Mouse (Mus musculus): ENCODE measurements at regions not wholly inside any gene's neighbourhood (a gene's known extent, or its start where the extent isn't known, plus 50 kb on each side); places are given as distances from the start of the nearest gene placed in this dataset.

DNA sequence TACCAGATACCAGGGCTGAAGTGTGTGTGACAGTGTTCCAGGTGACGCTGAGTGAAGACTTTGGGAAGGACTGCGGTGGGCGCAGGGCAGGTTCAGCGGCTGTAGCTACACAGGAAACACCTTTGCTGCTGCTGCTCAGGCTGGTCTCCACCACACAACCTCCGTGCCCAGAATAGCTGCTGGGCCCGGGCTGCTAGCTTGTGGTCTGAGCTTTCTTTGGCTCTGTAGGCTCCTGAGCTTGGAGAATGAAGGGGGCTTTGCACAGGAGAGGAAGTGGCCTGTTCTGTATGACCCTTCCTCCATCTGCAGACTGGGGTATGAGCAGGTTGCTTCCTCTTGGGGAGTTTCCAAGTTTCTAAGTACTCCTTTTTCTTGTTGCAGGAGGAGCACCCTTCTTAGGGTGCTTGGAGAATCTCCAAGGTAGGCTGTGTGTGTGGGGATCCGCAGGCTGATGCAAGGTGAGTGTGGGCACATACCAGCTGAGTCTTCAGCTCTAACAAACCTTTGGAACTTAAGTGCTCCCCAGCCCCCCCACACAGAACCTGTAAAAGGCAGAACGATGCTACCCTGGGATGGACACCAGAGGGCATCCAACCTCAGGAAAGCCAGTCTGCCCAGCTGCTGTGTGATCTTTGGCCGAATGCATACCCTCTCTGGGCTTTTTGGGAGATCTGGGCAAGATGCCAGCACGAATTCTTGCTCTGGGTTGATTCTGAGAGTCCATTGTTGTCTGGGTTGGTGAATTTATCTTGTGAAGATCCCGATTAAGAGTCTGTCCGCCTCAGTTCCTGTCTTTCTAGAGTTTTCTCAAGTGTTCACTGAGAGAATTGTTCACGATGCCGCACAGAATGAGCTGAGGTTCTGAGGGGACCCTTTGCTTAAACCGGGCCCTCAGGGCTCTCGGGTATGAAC lies 136.6 kb downstream of the Mn1 start:
- DNase-seq (ENCODE audit: low spot score) = no peak

DNA sequence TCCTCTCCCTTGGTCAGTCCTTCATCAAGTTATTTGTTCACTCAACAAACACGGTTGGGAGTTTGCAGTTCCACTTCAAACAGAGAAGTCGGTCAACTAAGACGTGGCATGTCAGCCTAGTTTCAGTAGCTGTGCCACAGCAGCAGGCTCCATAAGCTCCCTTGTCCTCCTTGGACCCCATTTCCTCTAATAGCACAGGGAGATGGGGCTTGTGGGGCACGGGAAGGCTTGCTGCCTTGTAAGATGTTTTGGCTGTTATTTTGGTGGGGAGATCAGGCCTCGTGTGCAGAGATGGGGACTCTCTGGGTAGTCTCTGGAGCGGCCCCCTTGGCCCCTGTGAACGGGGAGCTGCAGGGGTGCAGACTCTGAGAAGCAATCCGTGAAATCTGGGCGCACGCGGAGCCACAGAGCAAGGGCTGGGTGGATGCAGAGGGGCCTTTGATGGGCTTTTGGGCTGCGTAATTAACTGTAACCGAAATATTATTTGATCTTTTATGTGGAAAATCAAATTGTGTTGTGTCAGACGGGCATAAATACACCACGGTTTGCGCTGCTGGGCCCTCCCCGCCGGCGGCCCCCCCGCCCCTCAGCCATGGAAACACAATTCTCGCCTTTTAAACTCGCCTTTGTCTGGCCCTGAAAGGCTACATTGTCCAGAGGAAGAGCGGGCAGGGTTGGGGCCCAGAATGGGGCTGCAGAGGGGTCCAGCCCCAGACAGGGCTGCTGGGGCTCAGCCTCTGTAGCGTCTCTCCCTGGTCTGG lies 137.6 kb downstream of the Mn1 start:
- peak; percentile 81 for DNase-seq (ENCODE audit: low spot score)

DNA sequence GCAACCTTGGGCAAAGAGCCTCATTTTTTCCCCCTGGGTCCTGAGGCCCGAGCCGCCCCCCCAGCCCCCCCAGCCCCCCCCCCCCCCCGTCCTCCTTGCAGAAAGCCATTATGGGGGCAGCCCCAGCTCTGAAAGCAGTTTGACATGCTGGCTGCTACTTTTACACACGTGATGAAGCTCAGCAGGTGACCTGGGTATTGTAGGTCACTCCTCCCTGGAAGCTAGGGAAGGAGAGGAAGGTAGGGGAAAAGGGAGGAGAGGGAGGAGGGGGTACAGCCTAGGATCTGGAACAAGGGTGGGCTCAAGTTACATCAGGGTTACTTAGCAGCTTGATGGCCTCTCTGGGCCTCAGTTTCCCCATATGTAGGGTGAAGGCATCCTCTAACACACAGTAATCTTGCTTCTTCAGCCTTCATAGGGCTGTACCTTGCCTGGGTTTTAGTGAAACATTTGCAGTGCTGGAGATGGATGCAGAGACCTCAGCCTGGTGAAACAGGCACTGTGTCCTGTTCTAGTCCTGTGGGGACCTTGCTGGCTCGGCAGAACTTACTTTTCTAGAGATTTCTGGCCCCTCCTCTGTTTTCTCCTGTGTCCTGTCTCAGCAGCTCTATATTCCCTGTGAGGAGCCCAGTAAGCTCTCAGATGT lies 138.3 kb downstream of the Mn1 start:
- peak; percentile 67 for DNase-seq (ENCODE audit: low spot score)

DNA sequence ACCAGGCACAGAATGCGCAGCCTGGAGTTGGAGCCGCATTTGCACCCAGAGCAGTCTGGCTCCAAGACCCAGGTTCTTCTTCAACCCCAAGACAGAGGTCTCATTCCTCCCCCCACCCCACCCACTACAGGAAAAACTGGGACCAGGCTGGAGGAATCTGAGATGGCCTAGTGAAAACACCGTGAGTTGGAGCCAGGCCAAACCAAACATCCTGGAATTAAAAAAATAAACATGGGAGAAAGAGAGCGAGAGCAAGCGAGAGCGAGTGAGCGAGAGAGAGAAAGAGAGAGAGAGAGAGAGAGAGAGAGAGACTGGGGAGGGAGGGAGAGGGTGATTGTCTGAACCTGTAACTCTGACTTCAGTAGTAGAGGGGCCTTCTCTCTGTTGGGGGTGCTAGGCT lies 138.8 kb downstream of the Mn1 start:
- no peak for DNase-seq (ENCODE audit: low spot score)

DNA sequence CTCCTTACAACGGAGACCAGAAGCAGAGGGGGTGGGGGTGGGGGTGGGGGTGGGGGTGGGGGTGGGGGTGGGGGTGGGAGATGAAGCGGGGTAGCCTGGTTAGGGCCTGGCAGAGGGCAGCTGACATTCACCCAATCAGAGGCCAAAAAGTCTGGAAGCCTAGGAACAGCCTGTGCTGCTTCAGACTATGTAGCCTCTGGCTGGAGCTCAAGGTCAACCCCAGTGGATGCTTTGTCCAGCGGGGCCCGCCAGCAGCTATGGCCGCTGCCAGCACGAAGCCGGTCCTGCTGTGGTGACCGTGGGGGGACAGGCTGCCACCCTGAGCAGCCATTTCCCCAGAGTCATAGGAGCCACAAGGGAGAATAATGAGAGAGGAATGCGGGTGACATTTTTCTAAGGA lies 143.3 kb downstream of the Mn1 start:
- DNase-seq (ENCODE audit: low spot score) = no peak

DNA sequence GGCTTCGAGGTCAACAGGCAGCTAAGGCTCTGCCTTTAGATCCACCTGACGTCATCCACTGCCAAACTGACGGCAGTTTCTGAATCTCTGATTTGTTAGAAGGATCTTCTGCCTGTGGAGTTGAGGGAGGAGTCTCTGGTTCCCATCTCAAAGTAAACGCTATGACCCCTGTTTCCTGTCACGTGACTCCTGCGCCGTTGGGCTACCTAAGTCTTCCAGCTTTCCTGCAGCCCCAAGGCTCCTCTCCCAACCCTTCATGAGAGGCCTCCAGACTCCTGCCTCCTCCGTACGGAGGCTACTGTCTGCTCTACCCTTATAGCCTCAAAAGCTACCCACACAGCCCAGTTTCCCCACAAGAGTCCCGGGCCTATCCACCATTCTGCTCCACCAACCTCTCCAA lies 144.1 kb downstream of the Mn1 start:
- DNase-seq (ENCODE audit: low spot score) = peak; percentile 16

DNA sequence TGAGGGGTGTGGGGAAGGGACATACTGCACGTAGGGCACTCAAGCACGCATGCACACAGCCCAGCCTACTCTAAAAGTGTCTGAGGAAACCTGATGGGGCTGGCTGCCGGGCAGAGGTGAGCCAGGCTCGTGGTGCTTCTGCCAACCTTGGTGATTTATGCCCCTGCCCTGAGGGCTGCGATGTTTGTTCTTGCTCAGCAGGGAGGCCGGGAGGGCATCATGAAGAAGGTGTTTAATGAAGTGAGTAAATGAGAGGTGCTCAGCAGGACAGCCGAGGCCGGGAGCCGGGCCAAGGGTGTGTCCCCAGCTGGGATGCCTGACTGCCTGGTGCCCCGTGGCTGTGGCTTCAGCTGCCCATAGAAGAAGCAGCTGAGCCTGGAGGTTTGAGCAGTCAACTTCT lies 153.7 kb downstream of the Mn1 start:
- peak; percentile 30 for DNase-seq (ENCODE audit: low spot score)

DNA sequence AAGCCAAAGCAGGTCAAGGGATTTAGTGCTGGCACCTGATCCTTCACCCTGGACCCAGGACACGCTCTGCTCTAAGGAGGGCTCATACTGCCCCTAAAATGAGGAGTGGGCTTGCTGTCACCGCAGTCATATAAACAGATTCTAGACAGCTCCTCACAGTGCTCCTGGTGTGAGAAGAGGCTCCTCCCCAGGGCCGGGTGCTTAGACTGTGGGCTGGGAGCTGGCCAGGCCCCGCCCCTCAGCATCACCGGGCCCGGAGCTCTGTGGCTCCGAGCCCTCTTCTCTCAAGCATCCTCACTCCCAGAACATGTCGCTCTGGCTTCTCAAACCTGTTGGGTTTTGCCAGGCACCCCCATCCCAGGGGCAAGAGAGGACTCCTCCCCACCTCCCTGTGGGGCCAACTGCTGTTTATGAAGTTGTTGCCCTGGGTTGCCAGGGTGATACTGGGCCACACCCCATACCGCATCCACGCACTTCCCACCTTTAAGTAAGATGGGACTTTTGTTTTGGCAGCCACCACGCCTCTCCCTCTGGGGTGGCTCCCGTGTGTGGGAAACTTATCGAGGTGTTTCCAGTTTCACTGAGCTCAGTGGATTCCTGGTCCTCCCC lies 156.2 kb downstream of the Mn1 start:
- peak; percentile 31 for DNase-seq (ENCODE audit: low spot score)

DNA sequence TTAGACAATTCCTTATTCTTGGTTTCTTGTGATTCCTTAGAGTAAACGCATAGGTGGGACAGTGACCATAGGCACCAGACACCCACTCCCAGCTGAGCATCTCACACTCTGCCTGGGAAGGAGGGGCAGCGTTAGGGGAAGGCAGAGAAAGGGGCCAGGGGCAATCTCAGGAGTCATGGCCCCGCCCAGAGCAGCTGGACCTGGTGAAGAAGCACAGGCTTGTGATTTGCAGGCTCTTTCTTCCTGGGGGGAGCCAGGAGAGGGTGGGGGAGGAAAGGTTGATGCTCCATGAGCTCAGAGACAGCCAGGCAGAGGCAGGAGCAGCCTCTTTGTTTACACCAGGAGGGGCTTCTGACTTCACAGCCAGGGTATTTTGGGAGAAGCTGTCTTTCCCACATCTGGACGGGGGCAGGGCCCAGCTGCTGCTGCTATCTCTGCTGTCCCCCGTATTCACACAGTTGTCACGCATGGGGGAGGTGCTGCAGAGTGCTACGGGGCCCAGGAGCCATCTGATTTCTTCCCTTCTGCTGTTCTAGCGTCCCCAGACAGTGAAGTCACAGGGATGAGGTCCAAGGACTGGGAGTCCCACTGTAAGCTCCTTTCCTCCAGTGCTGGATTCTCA lies 157.2 kb downstream of the Mn1 start:
- DNase-seq (ENCODE audit: low spot score) = peak; percentile 25

DNA sequence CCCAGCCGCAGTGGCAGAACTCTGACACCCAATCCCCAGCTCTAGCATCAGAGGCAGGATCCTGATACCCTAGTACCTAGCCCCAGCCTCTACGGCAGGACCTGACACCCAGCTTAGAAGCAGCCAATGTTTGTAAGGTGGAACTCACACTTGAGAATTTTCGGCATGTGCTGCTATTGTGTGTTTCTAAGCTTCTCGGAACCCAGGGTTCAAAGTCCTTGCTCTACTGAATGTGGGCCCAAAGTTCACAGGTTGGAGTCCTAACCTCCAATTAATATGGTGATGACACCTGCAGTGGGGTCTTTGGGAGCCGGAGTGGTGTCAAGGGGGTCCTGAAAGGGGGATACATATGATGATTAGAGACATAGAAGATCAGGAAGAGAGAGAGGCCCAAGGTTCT lies 158.2 kb downstream of the Mn1 start:
- DNase-seq (ENCODE audit: low spot score) = no peak

DNA sequence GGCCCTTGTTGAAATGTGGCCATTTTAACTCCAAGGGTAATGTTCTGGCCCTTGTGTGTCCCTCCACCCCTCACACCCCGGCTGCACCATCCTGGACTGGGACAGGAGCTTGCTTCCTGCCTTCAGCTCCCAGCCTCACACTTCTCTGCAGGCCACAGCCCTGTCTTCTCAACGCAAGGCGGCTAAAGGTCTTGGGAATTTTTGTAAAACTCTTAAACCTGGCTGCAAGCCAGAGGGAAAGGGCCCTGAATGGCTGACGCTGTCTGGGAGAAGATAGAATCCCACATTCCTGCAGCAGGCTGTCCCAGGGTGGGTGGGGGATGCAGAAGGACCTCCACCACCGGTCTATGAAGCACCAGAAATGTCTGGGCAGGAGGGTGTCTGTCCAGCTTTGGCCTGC lies 156.3 kb upstream of the Gm26897 start:
- no peak for DNase-seq (ENCODE audit: low spot score)

DNA sequence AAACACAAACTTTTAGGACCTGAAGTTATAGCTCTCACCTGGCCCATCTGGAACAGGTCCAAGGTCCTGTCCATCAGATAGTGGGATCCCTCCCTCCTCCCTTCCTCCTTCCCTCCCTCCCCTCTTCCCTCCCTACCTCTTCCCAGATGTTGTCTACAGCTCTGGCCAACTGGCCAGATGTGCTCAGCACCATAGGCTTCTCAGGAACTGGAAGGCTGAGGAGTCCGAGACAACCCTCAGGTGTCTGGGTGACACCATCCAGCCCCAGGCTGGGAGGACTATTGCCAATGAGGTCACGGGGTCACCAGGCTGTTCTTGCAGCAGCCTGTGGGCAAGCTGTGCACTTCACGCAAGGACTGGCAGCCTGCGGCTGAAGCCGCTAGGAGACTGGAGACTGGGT lies 155.6 kb upstream of the Gm26897 start:
- peak; percentile 61 for DNase-seq (ENCODE audit: low spot score)

DNA sequence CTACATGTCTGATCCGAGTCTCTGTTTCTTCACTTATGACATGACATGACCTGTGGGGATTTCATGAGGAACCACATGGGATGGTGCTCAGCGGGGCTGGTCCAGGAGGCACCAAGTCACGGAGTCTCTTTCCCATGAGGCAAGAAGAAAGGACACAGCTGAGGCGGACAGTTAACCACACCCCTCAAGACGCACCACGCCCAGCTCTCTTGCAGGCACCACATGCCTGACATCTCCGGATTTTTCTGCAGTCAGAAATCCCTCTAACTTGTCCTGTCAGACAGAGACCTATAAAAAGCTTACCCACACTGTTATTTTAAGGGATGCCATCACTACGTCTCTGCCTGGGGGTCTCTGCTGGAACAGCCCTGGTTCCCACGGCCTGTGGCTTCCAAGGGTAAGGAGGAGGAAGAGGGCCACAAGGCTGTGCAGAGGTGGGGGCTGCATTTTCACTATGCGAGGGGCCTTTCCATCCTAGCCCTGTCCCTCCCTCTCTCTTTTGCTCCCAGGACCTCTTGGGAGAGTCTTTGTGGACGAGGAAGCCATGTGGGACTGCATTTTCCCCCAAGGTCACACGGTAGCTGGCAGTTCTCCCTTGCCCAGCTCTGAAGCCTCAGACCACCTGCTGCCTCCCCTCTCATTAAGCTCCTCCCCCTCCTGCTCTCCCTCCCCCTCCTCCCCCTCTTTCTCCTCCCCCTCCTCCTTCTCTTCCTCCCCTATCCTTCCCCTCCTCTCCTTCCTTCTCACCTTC lies 154.6 kb upstream of the Gm26897 start:
- DNase-seq (ENCODE audit: low spot score) = peak; percentile 73

DNA sequence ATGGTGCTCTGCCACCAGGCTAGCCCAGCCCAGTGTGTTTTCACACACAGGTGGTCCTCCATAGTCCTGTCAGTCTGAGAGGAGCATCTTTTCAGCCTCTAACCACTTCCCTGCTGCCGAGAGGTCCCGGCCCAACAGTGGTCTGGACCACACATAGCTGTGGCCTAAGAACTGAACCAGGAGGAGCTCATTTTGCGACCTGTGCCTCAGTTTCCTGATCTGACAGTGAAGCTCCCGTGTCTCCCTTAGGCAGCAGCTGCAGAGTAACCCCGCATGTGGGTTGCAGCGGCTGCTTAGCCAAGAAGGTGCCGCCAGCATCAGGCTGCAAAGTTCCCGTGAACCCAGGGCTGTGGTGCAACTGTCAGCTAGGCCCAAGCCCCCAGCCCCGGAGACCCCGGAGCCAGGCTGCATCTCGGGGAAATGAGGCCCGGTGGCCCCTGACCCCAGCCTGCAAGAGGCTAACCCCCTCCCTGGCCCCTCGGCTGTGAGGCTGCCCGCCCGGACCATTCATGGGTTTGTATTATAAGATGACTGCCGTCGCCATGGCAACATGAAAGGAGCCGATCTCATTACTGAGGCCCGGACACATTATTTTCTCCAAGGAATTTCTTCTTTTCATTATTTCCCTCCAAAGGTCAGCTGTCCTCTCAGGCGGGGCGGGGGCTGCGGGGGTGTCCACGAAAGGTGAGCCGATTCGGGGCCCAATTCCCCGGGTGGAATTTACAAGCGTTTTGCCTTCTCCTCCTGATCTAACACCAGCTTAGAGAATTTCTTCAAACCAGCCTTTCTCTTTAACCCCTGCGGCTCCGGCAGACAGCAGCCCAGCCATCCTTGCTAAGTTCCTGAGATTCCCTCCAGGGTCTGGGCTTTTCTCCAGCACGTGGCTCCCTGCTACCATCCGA lies 152.6 kb upstream of the Gm26897 start:
- DNase-seq (ENCODE audit: low spot score) = peak; percentile 97

DNA sequence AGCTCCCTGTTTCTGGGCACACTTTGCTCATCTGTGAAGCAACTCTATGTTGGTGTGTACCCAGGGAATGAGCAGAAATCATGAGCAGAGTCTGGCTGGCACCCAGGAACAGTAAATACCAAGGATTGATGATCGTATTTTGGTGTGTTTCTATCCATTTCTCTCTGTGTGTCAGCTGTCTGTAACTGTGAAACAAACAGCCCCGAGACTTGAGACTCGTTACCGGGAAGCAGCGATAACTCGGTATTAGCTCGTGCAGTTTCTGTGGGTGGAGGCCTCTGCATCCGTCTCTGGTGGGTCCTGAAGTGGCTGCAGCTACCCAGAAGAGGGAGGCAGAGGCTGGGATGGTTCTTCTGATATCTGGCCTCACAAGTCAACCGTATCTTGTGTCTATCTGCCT lies 151.7 kb upstream of the Gm26897 start:
- DNase-seq (ENCODE audit: low spot score) = no peak

DNA sequence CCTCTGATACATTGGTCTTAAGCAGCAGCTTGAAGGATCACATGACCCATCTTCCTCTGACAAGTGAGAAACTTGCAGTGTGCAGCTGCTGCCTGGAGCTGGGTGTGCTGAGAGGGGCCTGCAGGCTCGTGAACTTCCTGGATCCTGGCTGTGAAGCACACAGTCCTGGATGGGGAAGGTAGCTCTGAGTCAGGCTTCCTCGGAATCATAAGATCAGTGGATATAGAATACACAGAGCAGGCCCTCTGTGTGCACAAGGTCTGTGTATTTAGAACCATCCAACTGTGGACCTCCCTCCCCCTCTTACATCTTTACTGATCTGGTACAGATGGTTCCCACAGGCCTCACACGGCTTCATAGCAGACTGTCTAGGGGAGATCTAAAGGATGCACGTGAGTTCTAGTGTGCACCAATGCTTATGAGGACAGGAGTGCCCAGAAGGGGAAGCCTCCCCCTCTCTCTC lies 143.1 kb upstream of the Gm26897 start:
- DNase-seq (ENCODE audit: low spot score) = peak; percentile 60

DNA sequence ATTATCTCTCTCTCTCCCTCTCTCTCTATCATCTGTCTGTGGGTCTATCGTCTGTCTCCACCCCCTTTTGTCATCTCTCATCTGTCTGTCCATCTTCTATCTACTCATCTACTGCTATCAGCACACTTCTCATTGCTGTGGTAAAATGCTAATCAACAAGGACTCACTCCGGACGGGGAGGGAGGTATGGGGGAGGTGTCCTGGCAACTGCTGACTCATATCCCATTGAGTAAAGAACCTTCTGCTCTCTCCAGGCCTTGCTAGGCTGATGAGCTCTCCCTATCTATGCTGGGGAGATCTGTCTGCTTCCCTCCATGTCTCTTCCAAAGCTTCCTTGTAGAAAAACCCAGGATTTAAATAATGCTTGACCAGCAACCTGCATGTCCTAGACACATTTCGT lies 140.9 kb upstream of the Gm26897 start:
- DNase-seq (ENCODE audit: low spot score) = no peak

DNA sequence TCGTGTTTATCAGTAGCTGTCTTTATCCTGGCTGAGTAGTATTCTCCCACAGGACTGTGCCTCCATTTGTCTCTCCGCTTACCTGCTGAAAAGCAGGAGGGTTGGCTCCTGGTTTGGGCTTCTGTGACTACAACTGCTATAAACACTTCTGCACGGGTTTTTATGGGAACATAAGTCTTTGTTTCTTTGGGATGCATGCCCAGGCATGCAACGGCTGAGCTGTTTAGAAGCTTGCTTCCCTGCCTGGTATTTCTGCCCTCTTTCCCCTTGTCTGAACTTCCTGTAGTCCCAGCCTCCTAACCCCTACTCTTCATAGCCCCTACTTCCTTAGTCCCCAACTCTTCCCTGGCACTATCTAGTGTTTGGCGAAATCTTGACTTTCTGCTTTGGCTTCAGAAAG lies 139.6 kb upstream of the Gm26897 start:
- DNase-seq (ENCODE audit: low spot score) = no peak

DNA sequence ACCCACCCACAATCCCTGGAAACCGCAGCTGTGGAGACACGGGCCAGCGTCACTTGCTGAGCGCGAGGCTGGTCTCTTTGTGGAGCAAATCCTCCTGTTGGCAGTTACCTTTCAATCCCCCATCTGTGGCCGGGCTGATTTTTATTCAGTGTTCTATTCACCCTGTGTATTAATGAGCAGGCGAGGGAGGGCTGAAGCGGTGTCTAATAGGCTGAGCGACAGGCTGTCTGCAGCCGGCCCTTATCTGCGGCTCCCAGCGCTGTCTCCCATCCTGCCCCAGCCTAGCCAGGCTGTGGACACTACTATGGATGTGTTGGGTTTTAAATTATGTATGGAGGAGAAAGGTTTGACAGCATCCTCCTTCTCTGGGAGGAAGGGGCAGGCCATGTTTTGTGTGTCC lies 138.3 kb upstream of the Gm26897 start:
- DNase-seq (ENCODE audit: low spot score) = peak; percentile 59

DNA sequence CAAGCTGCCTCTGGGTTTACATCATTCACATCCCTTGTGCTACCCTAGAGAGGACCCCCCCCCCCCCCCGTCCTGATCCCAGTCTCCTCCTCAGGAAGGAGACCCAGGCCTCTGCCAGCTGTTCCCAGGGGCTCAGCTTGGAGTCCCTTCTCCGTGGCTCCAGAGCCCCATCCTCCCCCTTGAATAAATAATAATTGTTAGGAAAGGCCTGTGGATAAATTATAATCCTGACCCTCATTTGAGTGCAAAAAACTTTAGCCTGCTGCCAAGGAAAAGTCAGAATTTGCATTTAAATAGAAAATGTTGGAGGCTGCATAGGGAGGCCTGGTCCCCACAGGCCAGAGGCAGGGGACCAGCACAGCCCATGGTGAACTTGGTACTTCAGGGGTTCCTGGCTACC lies 136.0 kb upstream of the Gm26897 start:
- no peak for DNase-seq (ENCODE audit: low spot score)
